Mouse (Mus musculus): ENCODE results near the gene Camp. TPM values are rescaled to one million over a fixed set of nuclear protein-coding genes. Genes with fewer than 3 reads are reported as not detected.

Camp gene
- total RNA-seq (2021) = not detected

DNA sequence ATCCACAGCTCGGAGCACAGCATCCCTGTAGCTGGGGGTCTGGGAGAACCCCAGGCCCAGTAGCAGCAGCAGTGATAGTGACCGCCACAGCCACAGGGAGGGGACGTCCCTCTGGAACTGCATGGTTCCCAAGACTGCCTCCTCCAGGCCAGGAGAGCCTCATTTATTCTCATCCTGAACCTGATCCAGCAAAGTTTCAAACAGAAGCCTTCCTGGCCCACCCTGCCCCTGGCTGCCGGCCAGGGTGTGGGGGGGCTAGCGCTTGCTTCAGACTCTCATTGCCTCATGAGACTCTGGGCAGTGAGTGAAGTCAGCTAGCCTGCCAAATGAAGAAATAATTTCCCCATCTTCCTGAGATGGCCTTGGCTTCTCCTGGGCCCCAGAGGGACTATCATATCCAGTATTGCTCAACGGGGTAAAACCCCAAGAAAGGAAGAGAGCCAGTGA, at the start of gene Camp:
Gene Camp (minus strand): TSS at position 306 of the 447 bp plus-strand sequence.
- intact Hi-C loops (cut with DNase I) = no loop called here

DNA sequence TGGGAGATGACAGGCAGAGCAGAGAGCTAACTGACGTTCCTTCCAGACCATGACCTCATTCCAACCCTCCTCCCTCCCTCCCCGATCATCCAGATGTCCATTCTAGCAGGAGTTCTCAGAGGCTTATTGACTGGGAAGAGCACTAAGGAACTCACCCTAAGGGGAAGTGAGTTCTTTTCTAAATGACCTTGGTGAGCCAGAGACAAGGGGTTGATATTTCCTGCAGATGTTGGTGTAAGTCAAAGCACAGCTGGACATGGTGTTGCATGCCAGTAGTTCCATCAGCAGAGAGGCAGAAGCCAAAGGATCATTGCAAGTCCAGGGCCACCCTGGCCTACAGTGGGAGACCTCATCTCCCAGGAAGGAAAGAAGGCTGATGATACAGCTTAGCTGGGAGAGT, 48.6 kb upstream of the Camp start:
- peak in 1 of 2 experiments; percentile 30 for DNase-seq
- intact Hi-C loops (cut with DNase I) = no loop called here

More for the DNA sequence above, at the start of gene Camp:
- DNase-seq = peak; percentile 65 to 68

DNA sequence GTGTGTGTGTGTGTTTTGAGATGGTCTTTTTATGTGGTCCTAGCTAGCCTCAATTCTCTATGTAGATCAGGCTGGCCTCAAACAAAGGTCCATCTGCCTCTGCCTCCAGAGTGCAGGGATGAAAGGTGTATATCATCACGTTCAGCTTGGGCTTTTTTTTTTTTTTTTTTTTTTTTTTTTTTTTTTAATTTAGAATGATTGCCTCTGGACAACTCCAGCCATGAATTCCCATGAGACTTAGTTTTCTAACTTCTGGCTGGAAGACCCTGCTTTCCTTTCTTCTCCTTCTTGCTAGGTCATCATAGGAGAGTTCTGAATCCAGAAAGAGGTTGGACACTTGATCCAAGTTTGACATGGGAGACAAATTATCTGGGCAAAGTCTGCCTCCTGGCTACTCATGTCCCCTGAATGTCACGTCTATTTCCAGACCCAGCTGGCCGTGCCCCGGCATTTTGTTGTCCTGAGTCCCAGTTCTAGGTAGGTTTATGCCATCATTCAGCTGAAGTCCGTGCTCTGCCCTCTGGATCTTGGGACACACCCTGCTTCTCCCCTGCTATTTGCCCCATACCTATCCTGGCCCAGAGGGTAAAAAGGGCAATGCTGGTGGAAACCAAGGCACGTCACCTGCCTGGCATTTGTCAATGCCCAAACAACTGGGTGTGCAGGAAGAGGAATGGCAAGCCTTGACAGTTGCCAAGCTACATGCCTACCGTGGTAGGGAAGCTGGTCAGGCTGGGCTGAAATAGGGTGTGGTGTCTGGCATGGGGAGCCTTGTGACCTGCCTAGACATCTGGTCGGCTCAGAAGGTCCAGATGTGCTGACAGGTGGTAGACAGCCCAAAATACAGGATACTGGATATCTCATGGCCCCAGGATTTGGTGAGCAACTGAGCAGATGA, 47.1 kb upstream of the Camp start:
- peak in 1 of 2 experiments; percentile 21 for DNase-seq
- intact Hi-C loops (cut with DNase I) = no loop called here

DNA sequence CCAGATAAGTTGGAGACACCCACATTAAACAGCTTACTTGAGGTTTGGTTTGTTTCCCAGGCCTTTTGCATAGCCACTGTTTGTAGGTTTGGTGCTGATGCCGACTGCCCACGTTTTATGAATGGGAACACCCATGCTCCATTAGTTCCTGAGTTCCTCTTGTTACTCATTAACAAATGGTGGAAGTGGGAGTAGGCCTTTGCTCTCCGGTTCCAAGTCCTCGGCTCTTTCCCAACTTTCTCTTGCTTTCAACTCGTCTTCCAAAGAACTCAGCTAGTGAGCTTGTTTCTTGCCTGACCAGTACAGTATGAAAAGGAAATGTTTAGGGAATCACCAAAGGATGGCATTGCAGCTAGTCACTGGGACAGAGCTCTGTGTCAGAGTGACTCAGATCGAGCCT, 46.2 kb upstream of the Camp start:
- intact Hi-C loops (cut with DNase I) = loop anchor here (1.0 to 2.0 kb wide), 3 partner anchors 37 to 401 kb away; no protein-coding TSS in a partner anchor
- peak; percentile 46 to 53 for DNase-seq

DNA sequence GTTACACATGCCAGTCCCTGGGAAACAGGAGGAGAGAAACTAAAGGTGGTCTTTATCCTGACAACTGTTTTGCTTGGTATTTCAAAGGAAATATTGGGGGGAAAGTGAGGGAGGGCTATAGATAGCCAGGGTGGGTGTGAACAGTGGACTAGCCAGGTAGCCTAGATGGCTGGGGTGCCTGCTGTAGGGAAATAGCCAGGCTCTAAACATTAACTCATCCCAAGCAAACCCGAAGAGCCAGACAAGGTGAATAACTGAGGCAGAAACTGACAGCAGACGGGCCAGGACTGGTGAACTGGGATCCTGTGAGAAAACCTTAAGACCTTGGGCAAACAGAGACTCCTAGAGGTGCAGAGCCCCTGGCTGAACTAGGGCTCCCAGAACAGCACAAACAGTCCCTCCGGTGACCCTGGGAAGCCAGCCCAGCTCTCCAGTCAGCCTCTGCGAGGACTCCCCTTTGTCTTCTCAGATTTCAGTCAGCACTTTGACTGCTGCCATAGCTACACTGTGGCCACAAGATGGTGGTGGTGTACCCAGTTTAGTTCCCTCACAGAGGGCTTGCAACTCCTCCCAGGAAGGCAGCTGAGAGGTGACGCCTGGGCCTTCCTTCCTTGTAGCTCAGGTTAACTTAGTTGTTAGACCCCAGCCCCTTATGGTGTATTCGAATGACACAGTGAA, 45.1 kb upstream of the Camp start:
- intact Hi-C loops (cut with DNase I) = loop anchor here (1.0 to 2.0 kb wide), 4 partner anchors 38 to 402 kb away; no protein-coding TSS in a partner anchor
- peak; percentile 64 to 67 for DNase-seq

DNA sequence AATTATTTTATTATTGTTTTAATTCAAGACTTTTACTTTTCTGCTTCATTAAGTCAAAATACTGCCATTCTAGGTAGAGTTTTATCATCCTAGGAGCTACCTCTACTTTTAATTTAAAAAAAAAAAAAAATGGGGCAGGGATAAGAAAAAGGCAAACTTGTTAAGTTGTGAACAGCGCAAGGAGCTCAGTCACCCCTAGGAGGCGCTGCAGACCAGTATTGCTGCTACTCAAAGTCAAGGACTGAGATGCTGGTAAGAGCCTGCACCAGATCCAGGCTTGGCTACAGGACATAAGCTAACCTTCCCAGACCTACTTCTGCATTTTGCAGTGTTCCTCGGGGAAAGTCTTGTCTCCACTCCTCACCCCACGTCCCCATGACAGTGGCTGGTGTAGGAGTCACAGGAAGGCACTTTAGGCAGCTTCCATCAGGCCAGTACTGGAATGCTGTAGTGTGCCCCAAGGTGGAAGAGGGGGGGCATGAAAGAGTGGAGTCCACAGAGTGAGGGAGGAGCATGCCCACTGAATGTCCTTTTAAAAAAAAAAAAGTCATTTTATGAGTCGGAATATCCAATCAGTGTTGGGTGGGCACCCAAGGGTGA, 43.3 kb upstream of the Camp start:
- peak; percentile 83 to 86 for DNase-seq
- intact Hi-C loops (cut with DNase I) = loop anchor here (1.0 kb wide), 1 partner anchor 209 kb away; no protein-coding TSS in a partner anchor

DNA sequence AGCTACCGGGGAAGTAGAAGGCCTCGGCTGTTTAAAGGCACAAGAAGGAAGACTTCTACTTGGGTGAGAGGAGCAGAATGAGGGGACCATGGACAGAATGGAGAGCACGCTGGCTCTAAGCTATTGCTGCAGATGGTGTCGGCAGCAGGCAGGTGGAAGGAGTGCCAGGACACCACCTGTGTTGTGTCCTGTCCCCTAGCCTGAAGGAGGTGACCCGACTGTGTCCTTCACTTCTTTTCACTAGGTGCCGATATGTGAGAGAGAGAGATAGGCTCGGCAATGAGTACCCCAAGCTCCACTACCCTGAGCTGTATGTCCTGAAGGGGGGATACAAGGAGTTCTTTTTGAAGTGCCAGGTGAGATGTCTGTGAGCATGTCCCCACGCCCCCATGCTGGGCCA, 42.1 kb upstream of the Camp start:
- DNase-seq = no peak
- intact Hi-C loops (cut with DNase I) = no loop called here

DNA sequence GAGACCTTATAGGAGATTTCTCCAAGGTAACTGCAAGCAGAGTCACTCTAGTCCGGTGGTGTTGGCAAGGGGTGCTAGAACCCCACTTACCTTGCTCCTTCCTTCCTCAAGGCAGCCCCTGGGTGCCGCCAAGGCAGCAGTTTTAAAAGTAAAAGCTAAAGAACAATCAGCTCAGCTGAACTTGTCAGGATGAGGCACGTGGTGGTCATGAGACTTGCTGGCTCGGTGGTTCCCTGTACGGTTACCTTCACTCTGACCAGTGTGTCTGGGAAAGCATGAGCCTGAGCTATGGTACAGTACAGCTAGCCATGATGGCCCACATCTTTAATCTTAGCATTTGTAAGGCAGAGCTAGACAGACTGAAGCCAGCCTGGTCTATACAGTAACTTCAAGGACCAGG, 37.9 kb upstream of the Camp start:
- no peak for DNase-seq
- intact Hi-C loops (cut with DNase I) = no loop called here

DNA sequence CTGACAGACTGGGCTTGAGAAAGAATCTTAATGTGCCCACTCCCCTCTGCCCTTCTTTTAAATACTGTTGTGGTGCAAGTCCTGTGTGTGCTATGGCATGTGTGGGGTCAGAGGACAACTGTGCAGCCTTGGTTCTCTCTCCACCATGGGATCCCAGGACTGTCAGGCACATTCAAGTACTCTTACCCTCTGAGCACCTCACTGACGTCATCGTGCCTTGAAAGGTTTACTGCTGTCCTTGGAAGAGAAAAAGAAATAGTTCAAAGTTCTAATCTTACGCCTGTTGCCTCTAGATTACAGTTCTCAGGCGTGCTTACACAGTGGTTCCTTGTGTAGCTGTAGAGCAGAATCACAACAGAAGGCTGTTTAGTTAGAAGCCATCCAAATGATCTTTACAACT, 36.8 kb upstream of the Camp start:
- intact Hi-C loops (cut with DNase I) = no loop called here
- no peak for DNase-seq

DNA sequence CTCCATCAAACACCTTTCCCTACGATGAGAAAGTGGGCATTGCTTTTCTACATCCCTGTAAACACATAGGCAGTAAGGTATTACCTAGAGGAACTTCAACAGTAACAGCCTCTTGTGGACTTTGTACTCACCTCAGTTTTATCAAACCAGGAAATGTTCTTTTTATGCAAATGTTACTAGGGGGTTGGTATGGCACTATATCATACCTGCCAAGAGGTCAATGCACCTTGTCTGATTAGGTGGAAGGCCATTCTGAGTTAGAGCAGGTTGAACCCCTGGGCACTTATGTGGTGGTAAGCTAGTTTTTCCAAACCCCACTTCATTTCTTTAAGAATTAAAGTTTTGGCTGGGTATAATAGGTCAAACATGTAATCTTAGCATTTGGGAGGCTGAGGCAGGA, 29.9 kb upstream of the Camp start:
- intact Hi-C loops (cut with DNase I) = no loop called here
- DNase-seq = no peak

DNA sequence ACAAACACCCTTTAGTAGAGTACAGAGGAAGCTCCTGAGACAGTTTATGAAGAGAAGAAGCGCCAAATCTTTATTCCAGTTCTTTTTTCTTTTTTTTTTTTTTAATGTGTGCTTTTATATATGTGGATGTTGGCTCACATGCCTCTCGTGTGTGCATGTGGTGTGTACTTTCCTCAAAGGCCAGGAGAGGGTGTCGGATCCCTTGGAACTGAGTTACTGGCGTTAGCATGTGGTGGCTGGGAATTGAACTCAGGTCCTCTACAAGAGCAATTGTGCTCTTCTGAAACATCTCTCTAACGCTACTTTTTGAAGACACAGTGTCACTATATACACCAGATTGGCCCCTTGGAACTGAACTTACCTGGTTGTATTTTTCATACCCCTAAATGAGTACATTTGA, 28.2 kb upstream of the Camp start:
- intact Hi-C loops (cut with DNase I) = loop anchor here (2.0 kb wide), 1 partner anchor 53 kb away; the partner anchor contains the start of gene Map4
- DNase-seq = no peak

DNA sequence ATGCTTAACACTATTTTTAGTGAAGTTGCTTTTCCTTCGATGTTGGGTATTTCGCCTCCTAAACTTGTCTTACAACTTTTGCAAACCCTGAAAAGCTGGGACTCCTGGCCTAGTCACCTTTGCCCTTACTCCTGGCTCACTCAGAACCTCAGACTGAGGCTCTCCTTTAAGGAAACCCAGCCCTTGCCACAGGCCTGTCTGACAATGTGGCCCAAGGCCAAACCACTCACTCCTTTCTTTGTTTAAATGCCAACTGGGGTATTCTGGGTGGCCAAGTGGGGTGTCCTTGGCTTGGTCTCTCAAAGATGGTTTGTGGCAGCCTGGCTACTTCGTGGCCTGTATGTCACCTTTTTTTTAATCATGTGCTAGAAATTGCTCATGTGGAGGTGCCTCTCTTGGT, 27.3 kb upstream of the Camp start:
- intact Hi-C loops (cut with DNase I) = loop anchor here (2.0 kb wide), 1 partner anchor 54 kb away; the partner anchor contains the start of gene Map4
- no peak for DNase-seq

DNA sequence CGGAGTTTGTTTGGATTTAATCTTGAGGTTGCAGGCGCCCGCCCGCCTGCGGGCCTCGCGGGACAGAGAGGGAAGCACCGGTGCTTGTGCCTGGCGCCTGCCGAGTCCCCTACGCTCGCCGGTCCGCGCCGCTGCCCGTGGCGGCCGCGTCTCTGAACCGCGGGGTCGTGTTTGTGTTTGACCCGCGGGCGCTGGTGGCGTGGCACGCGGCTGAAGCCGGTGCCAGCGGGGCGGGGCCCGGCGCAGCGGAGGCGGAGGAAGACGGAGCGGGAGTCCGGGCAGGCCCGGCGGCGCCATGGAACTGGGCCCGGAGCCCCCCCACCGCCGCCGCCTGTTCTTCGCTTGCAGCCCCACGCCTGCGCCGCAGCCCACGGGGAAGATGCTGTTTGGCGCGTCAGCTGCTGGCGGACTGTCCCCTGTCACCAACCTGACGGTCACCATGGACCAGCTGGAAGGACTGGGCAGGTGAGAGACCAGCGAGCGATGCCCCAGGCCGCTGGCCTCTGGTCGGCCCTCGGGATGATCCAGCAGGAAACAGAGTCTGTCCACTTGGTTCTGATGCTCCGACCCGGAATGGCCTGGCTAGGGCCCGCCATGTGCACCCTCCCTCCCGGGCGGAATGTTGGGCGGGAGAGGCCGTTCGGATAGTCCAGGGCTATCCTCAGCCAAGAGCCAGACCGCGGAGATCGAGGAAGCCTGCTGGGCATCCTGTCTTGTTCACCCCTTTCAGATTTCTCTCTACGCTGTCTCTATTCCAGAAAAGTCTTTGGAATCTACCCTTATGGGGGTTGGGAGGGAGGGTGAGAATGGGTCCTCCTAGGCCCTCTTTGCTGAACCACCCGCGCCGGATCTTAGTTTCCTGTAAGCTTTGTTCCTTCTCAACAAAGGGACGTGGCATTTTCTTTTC, 26.5 kb upstream of the Camp start:
- peak in 1 of 2 experiments; percentile 62 for DNase-seq
- intact Hi-C loops (cut with DNase I) = loop anchor here (2.0 kb wide), 1 partner anchor 55 kb away; the partner anchor contains the start of gene Map4

DNA sequence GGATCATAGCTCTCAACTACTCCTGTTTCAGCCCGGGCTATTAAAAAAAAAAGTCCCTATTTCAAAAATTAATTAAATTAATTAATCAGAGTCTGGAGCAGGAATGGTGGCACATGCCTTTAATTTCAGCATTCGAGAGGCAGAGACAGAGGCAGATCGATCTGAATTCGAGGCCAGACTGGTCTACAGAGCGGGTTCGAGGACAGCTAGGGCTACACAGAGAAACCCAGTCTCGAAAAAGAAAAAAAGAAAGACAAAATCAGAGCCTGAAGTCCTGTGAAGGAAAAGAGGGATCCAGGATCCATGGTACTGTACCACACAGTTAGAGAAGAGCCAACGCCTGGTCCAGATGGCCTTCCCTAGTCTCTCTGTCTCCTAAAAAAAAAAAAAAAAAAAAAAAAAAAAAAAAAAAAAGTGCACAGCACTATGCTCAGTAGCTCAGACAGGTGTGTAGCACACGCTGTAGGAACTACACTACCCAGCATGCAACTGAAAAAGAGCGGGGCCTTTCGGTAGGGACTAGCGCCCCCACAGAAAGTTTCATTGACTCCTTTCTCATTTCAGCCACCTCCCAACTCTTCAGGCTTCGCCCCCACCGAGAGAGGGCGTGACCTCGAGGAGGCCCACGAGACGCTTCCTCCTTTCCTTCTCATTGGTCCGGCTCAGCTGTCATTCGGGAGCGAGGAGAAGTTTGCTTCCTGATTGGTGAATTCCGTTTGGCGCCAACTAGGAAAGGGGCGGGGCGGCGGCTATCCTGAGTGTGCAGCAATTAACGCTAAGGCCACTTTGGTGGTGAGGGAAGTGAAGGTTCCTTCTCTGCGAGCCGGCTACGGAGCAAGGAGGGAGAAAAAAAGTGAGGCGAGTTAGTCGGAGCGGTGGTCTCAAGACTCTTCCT, 25.6 kb upstream of the Camp start, which contains the start of gene Cdc25a:
Gene Cdc25a (plus strand): TSS at position 783 of the 895 bp plus-strand sequence.
- DNase-seq = peak; percentile 98

DNA sequence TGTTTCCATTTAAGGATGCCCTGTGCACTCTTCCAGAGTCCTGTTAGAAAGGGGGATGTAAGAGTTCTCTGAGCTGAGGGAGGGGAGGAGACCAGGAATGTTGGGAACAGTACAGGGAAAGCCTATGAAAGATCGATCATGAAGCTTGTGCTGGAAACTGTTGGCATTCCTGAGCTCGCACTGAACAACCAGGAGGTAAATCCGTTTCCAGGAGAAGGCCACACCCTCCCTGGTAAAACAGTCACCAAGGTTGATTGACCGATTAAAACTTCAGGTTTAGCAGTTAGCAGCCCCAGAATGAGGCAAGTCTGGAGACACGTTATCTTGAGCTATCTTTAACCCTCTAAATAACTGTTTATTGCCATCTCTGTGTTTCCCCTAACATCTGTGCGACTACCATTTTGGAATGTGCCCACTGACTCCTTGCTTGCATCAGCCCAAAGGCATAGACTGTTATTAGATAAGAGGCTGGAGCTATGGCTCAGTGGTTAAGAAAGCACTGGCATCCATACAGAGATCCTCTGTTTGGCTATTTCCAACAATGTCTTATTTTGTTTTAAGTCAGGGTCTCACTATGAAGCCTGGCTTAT, 21.7 kb upstream of the Camp start:
- no peak for DNase-seq
- intact Hi-C loops (cut with DNase I) = no loop called here

More for the DNA sequence above, 25.6 kb upstream of the Camp start, which contains the start of gene Cdc25a:
- intact Hi-C loops (cut with DNase I) = no loop called here

DNA sequence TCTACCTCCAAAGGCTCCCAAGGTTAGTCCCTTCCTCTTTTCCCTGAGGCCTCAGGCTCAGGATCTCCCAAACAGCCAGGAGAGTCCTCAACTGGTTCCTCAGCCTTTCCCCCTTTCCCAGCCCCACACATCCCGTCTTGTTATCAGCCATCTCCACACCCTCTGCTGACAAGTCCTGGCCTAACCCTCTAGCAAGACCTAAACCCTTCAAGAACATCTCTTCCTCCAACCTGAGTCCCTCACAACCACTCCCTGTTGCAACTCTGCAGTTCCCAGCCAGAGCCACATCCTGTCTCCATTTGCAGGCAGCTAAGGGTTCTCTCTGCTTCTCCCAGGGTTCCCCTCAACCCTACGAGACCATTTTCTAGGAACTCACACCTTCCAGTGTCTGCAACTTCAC, 16.8 kb upstream of the Camp start:
- no peak for DNase-seq
- intact Hi-C loops (cut with DNase I) = no loop called here

DNA sequence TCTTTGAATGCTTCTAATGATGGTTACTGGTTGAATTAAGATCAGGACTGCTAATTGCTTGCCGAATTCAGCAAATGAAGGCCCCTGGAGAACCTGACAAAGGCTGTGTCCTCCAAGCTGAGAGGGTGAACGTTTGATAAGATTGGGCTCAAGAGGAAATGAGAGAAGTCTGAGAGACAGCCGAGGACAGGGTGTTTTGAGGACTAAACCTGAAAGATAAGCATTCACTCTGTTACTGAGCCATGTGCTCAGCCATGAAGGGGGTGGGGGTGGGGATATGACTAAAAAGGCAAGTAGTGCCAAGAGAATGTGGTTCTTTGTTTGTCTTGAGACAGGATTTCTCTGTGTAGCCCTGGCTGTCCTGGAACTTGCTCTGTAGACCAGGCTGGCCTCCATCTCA, 13.7 kb upstream of the Camp start:
- intact Hi-C loops (cut with DNase I) = loop anchor here (5.0 kb wide), 1 partner anchor 736 kb away; no protein-coding TSS in a partner anchor
- no peak for DNase-seq

DNA sequence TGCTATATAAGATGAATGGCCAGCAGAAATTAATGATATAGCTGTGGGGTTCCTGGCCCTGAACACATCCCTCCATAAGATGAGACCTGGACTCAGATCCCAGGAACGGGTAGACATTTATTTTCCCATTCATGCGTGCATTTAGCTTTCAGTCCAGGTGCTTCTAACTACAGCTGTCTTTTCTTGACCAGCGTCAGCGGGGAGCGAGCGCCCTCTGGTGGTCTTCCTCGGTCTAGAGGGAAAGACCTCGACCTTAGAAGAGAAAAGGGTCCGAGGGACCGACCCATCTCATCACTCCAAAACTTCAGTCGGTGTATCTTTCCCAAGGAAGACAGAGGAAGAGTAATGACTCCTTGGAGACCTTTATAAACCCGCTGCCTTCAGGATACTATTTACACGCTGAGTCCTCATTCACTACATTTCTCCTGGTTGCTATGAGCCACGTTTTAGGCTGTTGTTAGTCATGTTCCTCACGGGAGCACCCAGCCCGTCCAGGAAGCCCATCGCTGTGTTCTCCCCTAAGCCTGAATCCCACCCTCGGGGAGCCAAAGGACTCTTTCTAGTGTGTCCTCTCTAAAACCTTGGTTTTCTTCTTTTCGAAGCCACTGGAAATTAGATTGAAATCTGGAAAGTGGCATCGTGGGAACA, 13.1 kb upstream of the Camp start:
- intact Hi-C loops (cut with DNase I) = loop anchor here (1.0 to 5.0 kb wide), 2 partner anchors 177 to 735 kb away; no protein-coding TSS in a partner anchor
- peak; percentile 81 to 90 for DNase-seq

Data from heart, postnatal 36 days (tissue).